Mouse (Mus musculus) liver, adult 2 months (tissue): ENCODE results near the gene Aifm3.

ENCODE experiments used
- CTCF ChIP-seq: fragments of 200-500 bp; IDR thresholded peaks from 2 replicates; pipeline ENCODE4 v1.5.1; 2011; ENCODE audit warnings: low read depth, low read length, control low read depth
- POLR2A ChIP-seq: fragments of 200-500 bp; IDR thresholded peaks from 2 replicates; pipeline ENCODE4 v1.6.1; 2011; ENCODE audit warnings: low read length, control low read depth; ENCODE audit not compliant: insufficient read depth; ENCODE audit errors: extremely low read depth

GRCm38 (mm10) chr16:17491154-17491553 lies 1.7 kb downstream of the Aifm3 start:
- TF ChIP-seq POLR2A (no peak), CTCF (no peak)
